ENCODE assay signal across 24 mouse cellular contexts in the genomic region with DNA sequence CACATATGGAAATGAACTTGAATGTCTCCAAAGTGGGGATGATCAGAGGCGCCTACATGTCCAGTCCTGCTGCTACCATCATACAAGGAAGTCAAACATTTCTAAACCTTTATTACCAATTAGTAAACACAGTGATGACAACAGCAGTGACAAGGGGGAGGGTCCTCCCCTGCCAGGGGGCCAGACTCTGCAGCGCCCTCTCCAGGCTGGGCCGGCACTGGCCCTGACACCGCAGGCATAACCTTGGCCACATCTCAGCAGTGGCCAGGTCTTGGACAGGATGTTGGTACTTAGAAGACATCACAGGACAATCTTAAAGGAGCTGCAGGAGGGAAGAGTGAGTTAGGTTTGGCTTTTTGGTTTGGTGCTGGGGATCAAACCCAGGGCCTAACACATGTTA. TPM values are rescaled to one million over a fixed set of nuclear protein-coding genes. Genes with fewer than 3 reads are reported as not detected.
DNase-seq lines count a peak whose midpoint lies in the region; ATAC-seq and TF ChIP-seq lines count a peak whose summit lies in the region.
"Had no signal": no experiment of that assay in that cellular context is flagged by ENCODE, and none has a peak within 500 bp of the region (broad histone marks: within the 10 kb centered on the region; RNA-seq: fewer than 3 reads in every experiment).

No protein-coding gene starts in this region.

- H3K4me1 ChIP-seq in intestine, postnatal 0 days (replicated peaks; ENCODE audit: control insufficient read depth, insufficient read depth, low read length): no peaks in the 10 kb centered on the region
- peaks cover 3% of the 10 kb centered on the region; the same call in 1 of the 2 replicates for H3K4me1 ChIP-seq in intestine, embryonic 16.5 days (ENCODE audit: control insufficient read depth, insufficient read depth, low read length)
- H3K4me1 ChIP-seq in midbrain, postnatal 0 days (ENCODE audit: insufficient read depth, low read length): no peaks in the 10 kb centered on the region
- peaks cover 6% of the 10 kb centered on the region for H3K4me1 ChIP-seq in midbrain, embryonic 16.5 days (ENCODE audit: control insufficient read depth, insufficient read depth, low read length)
- peaks cover 49% of the 10 kb centered on the region for H3K4me1 ChIP-seq in G1E (ENCODE audit: insufficient read depth, low read depth, low read length)
- H3K4me1 ChIP-seq: intestine, embryonic 15.5 days had no signal

- no peak overlapping the region for H3K9ac ChIP-seq in intestine, postnatal 0 days (ENCODE audit: low read depth, low read length)
- H3K9ac ChIP-seq in intestine, embryonic 16.5 days (ENCODE audit: low read depth, low read length): no peak overlapping the region
- no peak overlapping the region for H3K9ac ChIP-seq in midbrain, postnatal 0 days (replicated peaks; ENCODE audit: low read length, poor library complexity, severe bottlenecking)
- no peak overlapping the region for H3K9ac ChIP-seq in midbrain, embryonic 16.5 days (ENCODE audit: low read depth, low read length)
- H3K9ac ChIP-seq: hindbrain, embryonic 15.5 days; intestine, embryonic 15.5 days; kidney, embryonic 15.5 days had no signal

- ATAC-seq in intestine, postnatal 0 days: no peak
- ATAC-seq in intestine, embryonic 16.5 days: no peak
- ATAC-seq in midbrain, postnatal 0 days (ENCODE audit: low FRiP score): no peak
- ATAC-seq in midbrain, embryonic 16.5 days: no peak
- no peak for ATAC-seq in G1E (ENCODE audit: extremely low read depth, insufficient number of reproducible peaks, low FRiP score, poor library complexity, severe bottlenecking)
- ATAC-seq in monocyte, adult 5-6 weeks (replicated peaks; ENCODE audit: insufficient number of reproducible peaks, low FRiP score, low TSS enrichment, poor library complexity, severe bottlenecking): no peak
- ATAC-seq: intestine, embryonic 15.5 days; lung, postnatal 0 days had no signal

- intact Hi-C loops in gastrocnemius, postnatal 14 days (cut with DNase I; ENCODE audit: low total_unique reads): loop anchor here (10.0 kb wide), 1 partner anchor 202 kb away; the partner anchor contains the start of gene Zfp710

- peak; percentile 47 for TF ChIP-seq CTCF in intestine, postnatal 0 days (IDR thresholded peaks at IDR 0.05; ENCODE audit: low read depth)
- TF ChIP-seq CTCF in midbrain, postnatal 0 days (IDR thresholded peaks at IDR 0.05): peak; percentile 25; the same call in 1 of the 2 replicates
- 0 out of 2 replicates have a peak, but pooled peaks have one; percentile 15 for TF ChIP-seq CTCF in G1E (IDR thresholded peaks at IDR 0.05; ENCODE audit: low read depth, low read length)

- WGBS in intestine, postnatal 0 days: 84% methylated on average over 4 of the region's 4 CpGs
- WGBS in intestine, embryonic 16.5 days: 91% methylated on average over 4 of the region's 4 CpGs
- 98% methylated on average over 4 of the region's 4 CpGs for WGBS in midbrain, postnatal 0 days
- 96% methylated on average over 4 of the region's 4 CpGs for WGBS in midbrain, embryonic 16.5 days

- H3K4me2 ChIP-seq in intestine, postnatal 0 days (replicated peaks; ENCODE audit: low read depth): no peak overlapping the region
- H3K4me2 ChIP-seq in intestine, embryonic 16.5 days (ENCODE audit: low read depth, low read length): no peak overlapping the region
- H3K4me2 ChIP-seq in midbrain, postnatal 0 days (ENCODE audit: low read depth, low read length, poor library complexity, severe bottlenecking): no peak overlapping the region
- no peak overlapping the region for H3K4me2 ChIP-seq in midbrain, embryonic 16.5 days (ENCODE audit: low read length)
- H3K4me2 ChIP-seq: hindbrain, embryonic 15.5 days; intestine, embryonic 15.5 days; kidney, embryonic 15.5 days had no signal

- no peaks in the 10 kb centered on the region for H3K9me3 ChIP-seq in intestine, postnatal 0 days (ENCODE audit: control insufficient read depth)
- H3K9me3 ChIP-seq in intestine, embryonic 16.5 days (ENCODE audit: control insufficient read depth, low read length): no peaks in the 10 kb centered on the region
- H3K9me3 ChIP-seq in midbrain, postnatal 0 days (ENCODE audit: low read length): no peaks in the 10 kb centered on the region
- no peaks in the 10 kb centered on the region for H3K9me3 ChIP-seq in midbrain, embryonic 16.5 days (replicated peaks; ENCODE audit: control insufficient read depth, low read length, poor library complexity, severe bottlenecking)
- H3K9me3 ChIP-seq in G1E (replicated peaks): no peaks in the 10 kb centered on the region
- H3K9me3 ChIP-seq: forebrain, embryonic 10.5 days; hindbrain, embryonic 15.5 days; intestine, embryonic 15.5 days; kidney, embryonic 15.5 days; midbrain, embryonic 10.5 days had no signal

- peaks cover 62% of the 10 kb centered on the region for H3K36me3 ChIP-seq in intestine, postnatal 0 days (ENCODE audit: control insufficient read depth, insufficient read depth)
- peaks cover 17% of the 10 kb centered on the region; the same call in 1 of the 2 replicates for H3K36me3 ChIP-seq in intestine, embryonic 16.5 days (ENCODE audit: control insufficient read depth, insufficient read depth, low read length)
- peaks cover 29% of the 10 kb centered on the region for H3K36me3 ChIP-seq in midbrain, postnatal 0 days (ENCODE audit: insufficient read depth, low read length)
- H3K36me3 ChIP-seq in midbrain, embryonic 16.5 days (ENCODE audit: control insufficient read depth, insufficient read depth, low read length): peaks cover 28% of the 10 kb centered on the region
- H3K36me3 ChIP-seq in G1E (replicated peaks): peaks cover 82% of the 10 kb centered on the region

- no peak overlapping the region for H3K4me3 ChIP-seq in intestine, postnatal 0 days (ENCODE audit: low read depth, low read length)
- no peak overlapping the region for H3K4me3 ChIP-seq in intestine, embryonic 16.5 days (ENCODE audit: low read length)
- no peak overlapping the region for H3K4me3 ChIP-seq in midbrain, postnatal 0 days (ENCODE audit: low read depth, low read length)
- no peak overlapping the region for H3K4me3 ChIP-seq in midbrain, embryonic 16.5 days (ENCODE audit: low read depth, low read length)
- no peak overlapping the region for H3K4me3 ChIP-seq in G1E (ENCODE audit: low read depth, low read length)
- H3K4me3 ChIP-seq: forebrain, embryonic 10.5 days; hindbrain, embryonic 15.5 days; intestine, embryonic 15.5 days; kidney, embryonic 15.5 days; midbrain, embryonic 10.5 days had no signal

- no peak overlapping the region; the same call in 1 of the 2 replicates for H3K27ac ChIP-seq in intestine, postnatal 0 days (ENCODE audit: low read depth, low read length)
- H3K27ac ChIP-seq in intestine, embryonic 16.5 days (ENCODE audit: low read length): no peak overlapping the region
- H3K27ac ChIP-seq in midbrain, postnatal 0 days (ENCODE audit: low read depth, low read length): no peak overlapping the region
- no peak overlapping the region for H3K27ac ChIP-seq in midbrain, embryonic 16.5 days (ENCODE audit: low read length)
- H3K27ac ChIP-seq: forebrain, embryonic 10.5 days; hindbrain, embryonic 15.5 days; intestine, embryonic 15.5 days; kidney, embryonic 15.5 days; macrophage; midbrain, embryonic 10.5 days had no signal

- H3K27me3 ChIP-seq in intestine, postnatal 0 days (replicated peaks; ENCODE audit: control insufficient read depth, insufficient read depth, low read length): no peaks in the 10 kb centered on the region
- H3K27me3 ChIP-seq in intestine, embryonic 16.5 days (replicated peaks; ENCODE audit: control insufficient read depth, insufficient read depth, low read length): no peaks in the 10 kb centered on the region
- H3K27me3 ChIP-seq in midbrain, postnatal 0 days (ENCODE audit: insufficient read depth, low read length): no peaks in the 10 kb centered on the region; the same call in 1 of the 2 replicates
- H3K27me3 ChIP-seq in midbrain, embryonic 16.5 days (ENCODE audit: control insufficient read depth, insufficient read depth, low read depth, low read length): peaks cover 7% of the 10 kb centered on the region
- no peaks in the 10 kb centered on the region for H3K27me3 ChIP-seq in G1E (ENCODE audit: insufficient read depth, low read length)
- H3K27me3 ChIP-seq: intestine, embryonic 15.5 days; kidney, embryonic 15.5 days had no signal

- no peak for DNase-seq in midbrain, postnatal 0 days (ENCODE audit: low spot score)
- no peak for DNase-seq in G1E (ENCODE audit: low spot score)
- peak; percentile 26 for DNase-seq in naive thymus-derived CD4-positive, alpha-beta T cell, adult 2 months (ENCODE audit: low read depth)
- no peak for DNase-seq in gastrocnemius, postnatal 14 days
- DNase-seq: adrenal gland, adult 2 months; cerebellum, adult 18-20 months; cerebellum, postnatal 14 days; heart, postnatal 4 days; kidney, postnatal 4 days; left cerebral cortex, postnatal 4 days; right cerebral cortex, postnatal 14 days; spleen, adult 18-20 months had no signal

RNA-seq across cellular contexts. Expression of gene Cib1, which starts 5.5 kb away (rescaled TPM):
- polyA plus RNA-seq in intestine, postnatal 0 days (2015; fragmentation: Nextera tagmentation; extraction: Ambion mirVana): 526 and 531 TPM in 2 replicates
- polyA plus RNA-seq in intestine, embryonic 16.5 days (2015; fragmentation: Nextera tagmentation; extraction: Ambion mirVana): 285 and 306 TPM in 2 replicates
- 15.2 and 22.3 TPM in 2 replicates for total RNA-seq in midbrain, postnatal 0 days (2014; rRNA removed)
- 30.6 and 33.7 TPM in 2 replicates for polyA plus RNA-seq in midbrain, postnatal 0 days (2015; fragmentation: Nextera tagmentation; extraction: Ambion mirVana)
- 24.3 and 26.0 TPM in 2 replicates for polyA plus RNA-seq in midbrain, embryonic 16.5 days (2015; fragmentation: Nextera tagmentation; extraction: Ambion mirVana)
- total RNA-seq in G1E (2014; fragmentation: Nextera tagmentation) (35.2 and 44.2 TPM in 2 replicates), G1E (2017) (82.9 and 124 TPM in 2 replicates)
- polyA plus RNA-seq in G1E (2012): 43.6 and 49.6 TPM in 2 replicates
- total RNA-seq in monocyte, adult 5-6 weeks (2017): 37.5 to 51.3 TPM (median 45.7 TPM) in 3 replicates
- total RNA-seq in gastrocnemius, postnatal 14 days (2021): 10 to 100 TPM in 1 of 2 experiments, 1 to 10 TPM in 1; 9.4 to 11.3 TPM

RNA-seq across cellular contexts. Expression of gene Gdpgp1, which starts 5.6 kb away (rescaled TPM):
- 6.5 and 7.4 TPM in 2 replicates for polyA plus RNA-seq in intestine, postnatal 0 days (2015; fragmentation: Nextera tagmentation; extraction: Ambion mirVana)
- polyA plus RNA-seq in intestine, embryonic 16.5 days (2015; fragmentation: Nextera tagmentation; extraction: Ambion mirVana): 7.6 and 8.1 TPM in 2 replicates
- total RNA-seq in midbrain, postnatal 0 days (2014; rRNA removed): 5.9 and 7.4 TPM in 2 replicates
- polyA plus RNA-seq in midbrain, postnatal 0 days (2015; fragmentation: Nextera tagmentation; extraction: Ambion mirVana): 2.5 and 2.8 TPM in 2 replicates
- 3.7 and 4.6 TPM in 2 replicates for polyA plus RNA-seq in midbrain, embryonic 16.5 days (2015; fragmentation: Nextera tagmentation; extraction: Ambion mirVana)
- total RNA-seq in G1E (2014; fragmentation: Nextera tagmentation): 10.2 and 14.1 TPM in 2 replicates
- 5.9 and 6.2 TPM in 2 replicates for total RNA-seq in G1E (2017)
- 3.7 and 3.8 TPM in 2 replicates for polyA plus RNA-seq in G1E (2012)
- total RNA-seq in monocyte, adult 5-6 weeks (2017): 0.86 to 3.5 TPM (median 2.2 TPM) in 3 replicates
- total RNA-seq in gastrocnemius, postnatal 14 days (2021): 1 to 10 TPM; 1.1 to 1.5 TPM

RNA-seq across cellular contexts. Expression of gene Ttll13, which starts 19.1 kb away (rescaled TPM):
- 0.77 and 1.3 TPM in 2 replicates for polyA plus RNA-seq in intestine, postnatal 0 days (2015; fragmentation: Nextera tagmentation; extraction: Ambion mirVana)
- 0.56 and 0.69 TPM in 2 replicates for polyA plus RNA-seq in intestine, embryonic 16.5 days (2015; fragmentation: Nextera tagmentation; extraction: Ambion mirVana)
- total RNA-seq in midbrain, postnatal 0 days (2014; rRNA removed): 1.2 and 1.6 TPM in 2 replicates
- polyA plus RNA-seq in midbrain, postnatal 0 days (2015; fragmentation: Nextera tagmentation; extraction: Ambion mirVana): 2.4 and 3.2 TPM in 2 replicates
- polyA plus RNA-seq in midbrain, embryonic 16.5 days (2015; fragmentation: Nextera tagmentation; extraction: Ambion mirVana): 2.9 and 3.0 TPM in 2 replicates
- total RNA-seq in G1E (2014; fragmentation: Nextera tagmentation) (1.5 and 3.7 TPM in 2 replicates), G1E (2017) (0.35 and 3.3 TPM in 2 replicates)
- polyA plus RNA-seq in G1E (2012): 0.13 and 0.26 TPM in 2 replicates
- total RNA-seq in monocyte, adult 5-6 weeks (2017): 3.0 TPM in 1 of 3 replicates, not detected in the others
- under 1 TPM; 0.20 to 0.33 TPM for total RNA-seq in gastrocnemius, postnatal 14 days (2021)
- polyA plus RNA-seq: C2C12 had no signal

RNA-seq across cellular contexts. Expression of gene Ngrn, which starts 34.0 kb away (rescaled TPM):
- 28.2 and 30.2 TPM in 2 replicates for polyA plus RNA-seq in intestine, postnatal 0 days (2015; fragmentation: Nextera tagmentation; extraction: Ambion mirVana)
- 52.0 and 57.8 TPM in 2 replicates for polyA plus RNA-seq in intestine, embryonic 16.5 days (2015; fragmentation: Nextera tagmentation; extraction: Ambion mirVana)
- 50.9 and 76.4 TPM in 2 replicates for total RNA-seq in midbrain, postnatal 0 days (2014; rRNA removed)
- 80.6 and 84.8 TPM in 2 replicates for polyA plus RNA-seq in midbrain, postnatal 0 days (2015; fragmentation: Nextera tagmentation; extraction: Ambion mirVana)
- 73.8 and 78.5 TPM in 2 replicates for polyA plus RNA-seq in midbrain, embryonic 16.5 days (2015; fragmentation: Nextera tagmentation; extraction: Ambion mirVana)
- total RNA-seq in G1E (2014; fragmentation: Nextera tagmentation) (40.6 and 61.3 TPM in 2 replicates), G1E (2017) (76.2 and 82.7 TPM in 2 replicates)
- 41.9 and 43.6 TPM in 2 replicates for polyA plus RNA-seq in G1E (2012)
- total RNA-seq in monocyte, adult 5-6 weeks (2017): 22.5 to 35.4 TPM (median 27.3 TPM) in 3 replicates
- 10 to 100 TPM; 20.6 to 21.5 TPM for total RNA-seq in gastrocnemius, postnatal 14 days (2021)

RNA-seq across cellular contexts. Expression of gene Sema4b, which starts 40.4 kb away (rescaled TPM):
- polyA plus RNA-seq in intestine, postnatal 0 days (2015; fragmentation: Nextera tagmentation; extraction: Ambion mirVana): 23.1 and 25.1 TPM in 2 replicates
- 14.9 and 16.3 TPM in 2 replicates for polyA plus RNA-seq in intestine, embryonic 16.5 days (2015; fragmentation: Nextera tagmentation; extraction: Ambion mirVana)
- total RNA-seq in midbrain, postnatal 0 days (2014; rRNA removed): 40.3 and 43.7 TPM in 2 replicates
- 26.3 and 29.2 TPM in 2 replicates for polyA plus RNA-seq in midbrain, postnatal 0 days (2015; fragmentation: Nextera tagmentation; extraction: Ambion mirVana)
- polyA plus RNA-seq in midbrain, embryonic 16.5 days (2015; fragmentation: Nextera tagmentation; extraction: Ambion mirVana): 25.2 and 25.3 TPM in 2 replicates
- total RNA-seq in G1E (2014; fragmentation: Nextera tagmentation) (35.6 and 69.0 TPM in 2 replicates), G1E (2017) (21.7 and 23.9 TPM in 2 replicates)
- 19.0 and 26.5 TPM in 2 replicates for polyA plus RNA-seq in G1E (2012)
- 7.4 to 9.3 TPM (median 9.1 TPM) in 3 replicates for total RNA-seq in monocyte, adult 5-6 weeks (2017)
- total RNA-seq in gastrocnemius, postnatal 14 days (2021): 1 to 10 TPM; 1.9 to 2.5 TPM
